Mouse (Mus musculus) megakaryocyte progenitor cell, adult 5-6 weeks (primary cell): ENCODE results near the gene Ghr. TPM values are rescaled to one million over a fixed set of nuclear protein-coding genes. Genes with fewer than 3 reads are reported as not detected.

Experiments used
- ATAC-seq: replicated peaks from 2 replicates; pipeline ENCODE4 v1.8.0; 2016; ENCODE audit warnings: mild to moderate bottlenecking, moderate TSS enrichment, inconsistent platforms; ENCODE audit not compliant: poor library complexity
- total RNA-seq, 2 experiments: library from RNA; stranded (forward) in 1 of 2; stranded (reverse) in 1 of 2; fragments of 157-497, 149-512 nt in 1 of 2; fragments of 200-1000 nt in 1 of 2; gene quantifications; 2 replicates each; pipeline versions ENCODE4 v1.2.3 to v1.2.4; 2015 to 2017

Gene Ghr
- total RNA-seq, 2 experiments from 2014 or later = 0.08 to 0.86 TPM

- no peak for ATAC-seq
Observed at GRCm38 (mm10) chr15:3544289-3544688, 39.0 kb downstream of the Ghr start.

DNA sequence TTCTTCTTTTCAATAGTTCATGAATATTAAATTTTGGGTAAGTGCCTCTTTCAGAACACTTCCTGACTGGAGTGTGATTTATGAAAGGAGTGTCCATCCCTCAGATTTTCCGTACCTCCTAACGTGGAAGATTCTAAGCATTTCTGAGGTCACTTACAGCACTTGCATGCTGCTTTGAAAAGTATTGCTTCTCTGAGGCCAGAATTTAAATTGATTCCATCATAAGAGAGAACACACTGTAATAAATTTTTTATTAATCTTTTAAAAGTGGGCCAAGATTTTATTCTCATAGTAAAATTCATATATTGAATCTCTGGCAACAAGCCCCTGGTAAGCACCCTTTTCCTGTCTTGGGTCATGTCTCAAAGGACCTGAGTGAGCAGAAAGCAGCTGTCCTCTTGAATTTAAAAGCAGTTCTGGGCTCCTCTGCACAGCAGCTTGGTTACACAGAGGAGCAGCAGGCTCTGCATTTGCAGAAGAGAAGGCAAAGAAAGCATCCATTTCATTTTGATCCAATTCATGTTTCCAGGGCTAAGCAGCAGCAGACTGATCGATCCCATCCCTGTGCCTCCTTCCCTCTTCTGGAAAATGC lies 46.9 kb downstream of the Ghr start:
- no peak for ATAC-seq

GRCm38 (mm10) chr15:3514027-3514426 lies 69.3 kb downstream of the Ghr start:
- ATAC-seq = no peak

GRCm38 (mm10) chr15:3512380-3512779 lies 70.9 kb downstream of the Ghr start:
- no peak for ATAC-seq

GRCm38 (mm10) chr15:3511639-3512171 lies 71.6 kb downstream of the Ghr start:
- ATAC-seq = no peak

DNA sequence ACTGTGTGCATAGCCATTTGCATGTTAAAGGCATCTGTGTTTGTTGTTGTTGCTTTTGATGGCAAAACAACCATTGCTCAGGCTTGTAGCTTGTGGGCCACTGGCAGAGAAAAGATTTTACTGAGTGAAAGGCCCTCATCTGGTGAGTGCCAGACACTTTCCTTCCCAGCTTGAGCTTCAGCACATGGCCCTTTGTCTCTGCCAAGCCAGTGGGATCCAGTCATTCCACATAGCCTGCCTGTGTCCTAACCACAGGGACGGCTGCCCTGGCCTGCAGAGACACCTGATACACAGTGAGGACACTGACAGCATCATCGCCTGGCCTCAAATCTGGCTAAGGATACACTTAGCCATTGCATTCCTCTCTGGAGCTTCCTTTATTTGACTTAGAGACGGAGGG lies 74.2 kb downstream of the Ghr start:
- no peak for ATAC-seq

DNA sequence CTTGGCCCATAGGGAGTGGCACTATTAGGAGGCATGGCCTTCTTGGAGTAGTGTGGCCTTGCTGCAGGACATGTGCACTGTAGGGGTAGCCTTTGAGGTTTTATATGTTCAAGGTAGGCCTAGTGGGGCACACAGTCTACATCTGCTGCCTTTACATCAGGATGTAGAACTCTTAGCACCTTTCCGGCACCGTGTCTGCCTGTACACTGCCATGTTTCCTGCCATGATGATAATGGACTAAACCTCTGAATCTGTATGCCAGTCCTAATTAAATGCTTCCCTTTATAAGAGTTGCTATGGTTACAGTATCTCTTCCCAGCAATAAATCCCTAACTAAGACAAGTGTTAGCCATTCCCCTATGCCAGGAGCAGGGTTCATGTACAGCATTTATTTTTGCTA lies 76.0 kb downstream of the Ghr start:
- ATAC-seq = no peak

- ATAC-seq = no peak
Observed at GRCm38 (mm10) chr15:3504700-3505099, 78.6 kb downstream of the Ghr start.

- ATAC-seq = no peak
Observed at GRCm38 (mm10) chr15:3501683-3502082, 81.6 kb downstream of the Ghr start.

- ATAC-seq = no peak
Observed at GRCm38 (mm10) chr15:3499020-3499419, 84.3 kb downstream of the Ghr start.

GRCm38 (mm10) chr15:3497946-3498580 lies 85.2 kb downstream of the Ghr start:
- no peak for ATAC-seq

DNA sequence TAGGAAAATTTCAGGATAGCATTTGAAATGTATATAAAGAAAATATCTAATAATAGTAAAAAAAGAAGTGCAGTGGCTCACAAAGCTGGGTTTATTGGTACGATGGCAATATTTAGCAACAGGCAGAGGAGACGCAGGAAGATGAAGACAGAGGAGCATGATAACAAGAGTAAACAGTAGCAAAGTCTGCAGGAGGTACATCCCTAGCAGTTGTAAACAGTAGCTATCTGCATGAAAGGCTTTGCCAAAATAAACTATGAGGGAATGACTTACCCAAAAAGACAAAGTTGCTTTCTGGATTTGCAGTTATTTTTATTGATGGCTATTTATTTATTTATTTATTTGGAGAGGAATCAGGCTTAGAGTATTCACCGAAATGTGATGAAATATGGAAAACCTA lies 92.4 kb downstream of the Ghr start:
- ATAC-seq = no peak

- no peak for ATAC-seq
Observed at GRCm38 (mm10) chr15:3490011-3490410, 93.3 kb downstream of the Ghr start.

GRCm38 (mm10) chr15:3489180-3489579 lies 94.1 kb downstream of the Ghr start:
- no peak for ATAC-seq

DNA sequence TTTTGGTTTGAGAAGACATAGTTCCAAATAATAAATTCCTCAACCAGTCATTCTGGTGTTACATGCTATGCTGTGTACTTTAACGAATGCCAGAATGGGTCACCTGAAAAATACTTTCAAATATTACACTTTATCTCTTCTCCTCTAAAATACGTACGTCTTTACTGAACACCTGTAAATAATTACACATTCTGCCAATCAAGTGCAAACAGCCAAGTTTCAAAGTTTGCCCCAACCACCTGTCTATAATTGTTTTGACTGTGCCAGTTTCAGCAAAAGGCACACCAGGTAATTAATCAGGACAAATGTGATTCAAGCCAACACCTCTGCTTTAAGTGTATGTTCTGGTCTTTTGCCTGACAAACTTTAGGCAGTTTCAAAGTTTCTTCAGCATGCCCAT lies 94.7 kb downstream of the Ghr start:
- ATAC-seq = no peak

DNA sequence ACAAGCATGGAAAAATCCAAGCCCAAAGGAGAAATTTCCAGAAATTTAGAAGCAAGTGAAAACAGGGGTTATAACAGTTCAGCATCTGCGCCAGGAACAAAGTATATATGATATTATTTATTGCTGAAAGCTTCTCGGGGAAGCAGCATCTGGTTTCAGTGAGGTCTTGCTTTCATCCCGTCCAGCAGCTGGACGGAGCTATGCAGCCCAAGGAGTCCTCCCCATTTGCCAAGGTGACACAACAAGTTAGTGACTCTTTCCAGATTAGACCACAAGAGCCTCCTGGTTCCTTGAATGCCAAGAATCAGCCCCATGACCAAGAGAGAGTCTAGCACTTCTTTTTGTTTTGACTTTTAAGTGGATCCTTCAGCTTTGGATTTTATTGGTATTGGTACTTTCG lies 96.6 kb downstream of the Ghr start:
- no peak for ATAC-seq

DNA sequence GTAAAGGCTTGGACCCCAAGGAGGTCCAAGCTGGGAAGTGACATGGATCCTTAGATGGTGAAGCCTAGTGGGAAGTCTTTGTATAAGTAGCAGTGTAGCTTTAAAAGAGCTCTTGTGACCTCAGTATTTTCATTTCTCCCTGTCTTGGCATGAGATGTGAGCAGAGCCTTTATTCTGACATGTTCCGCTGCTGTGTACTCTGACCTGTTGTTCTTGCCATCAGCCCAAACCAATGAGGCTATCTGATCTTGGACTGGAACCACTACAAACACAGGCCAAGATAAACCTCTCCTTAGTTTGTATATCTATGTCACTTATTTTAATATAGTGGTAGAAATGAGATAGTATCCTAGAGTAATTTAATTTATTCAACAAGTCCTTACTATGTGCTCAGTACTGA lies 97.9 kb downstream of the Ghr start:
- ATAC-seq = no peak

GRCm38 (mm10) chr15:3483451-3483850 lies 99.8 kb downstream of the Ghr start:
- ATAC-seq = no peak

- no peak for ATAC-seq
Observed at GRCm38 (mm10) chr15:3469230-3469629, 114.1 kb downstream of the Ghr start.

DNA sequence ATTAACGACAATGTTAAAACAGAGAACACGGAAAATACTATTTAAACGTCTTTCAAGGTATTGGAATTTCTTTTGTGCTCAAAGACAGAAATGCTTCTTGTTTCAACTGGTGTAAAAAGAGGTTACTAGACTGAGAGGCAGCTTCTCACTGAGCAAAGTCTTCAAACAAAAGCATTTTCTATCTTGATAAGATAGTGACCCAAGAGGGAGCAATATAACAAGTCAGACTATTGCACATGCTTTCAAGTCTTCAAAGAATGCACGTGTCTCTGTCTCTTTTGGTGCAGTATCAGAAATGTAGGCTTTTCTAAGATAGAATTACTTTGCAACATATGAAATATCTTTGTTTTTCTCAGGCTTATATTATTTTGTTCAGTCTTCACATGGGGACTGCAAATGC lies 116.7 kb downstream of the Ghr start:
- no peak for ATAC-seq

DNA sequence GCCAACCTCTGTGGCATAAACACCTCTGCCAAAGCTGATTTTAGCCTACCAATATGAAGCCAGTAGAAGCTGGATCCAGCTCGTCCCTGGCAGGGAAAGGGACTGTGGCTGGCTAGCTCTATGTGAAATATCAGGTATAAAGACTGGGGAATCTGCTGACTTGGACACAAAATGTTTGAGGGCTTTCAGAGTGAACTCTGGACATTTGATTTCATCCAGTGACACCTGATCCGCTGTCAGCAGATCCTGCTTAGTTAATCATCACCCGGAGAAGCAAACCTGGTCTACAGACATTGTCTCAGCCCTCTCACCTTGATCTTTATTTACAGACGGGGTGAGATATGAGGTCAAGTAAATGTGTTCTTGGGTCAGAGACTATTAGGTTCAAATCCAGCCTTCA lies 118.5 kb downstream of the Ghr start:
- ATAC-seq = no peak

- ATAC-seq = no peak
Observed at GRCm38 (mm10) chr15:3456543-3456942, 126.7 kb downstream of the Ghr start.

DNA sequence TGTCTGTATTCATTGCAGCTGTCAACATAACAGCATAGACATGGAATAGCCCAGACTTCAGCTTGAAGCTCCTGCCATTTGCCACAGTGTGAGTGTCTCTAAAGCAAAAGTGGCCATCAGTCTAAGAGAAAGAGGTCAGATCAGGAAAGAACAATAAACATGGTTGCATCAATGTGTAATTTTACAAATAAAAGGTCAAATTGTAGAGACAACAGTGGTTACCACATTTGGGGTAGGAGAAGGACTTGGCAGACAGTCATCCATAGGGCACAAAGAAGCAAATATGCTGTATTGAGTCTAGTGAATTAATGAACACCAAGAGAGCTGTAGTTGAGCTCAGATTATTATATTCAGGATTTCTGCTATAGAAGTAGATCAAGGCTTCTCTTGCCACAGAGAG lies 127.7 kb downstream of the Ghr start:
- ATAC-seq = no peak
